Mouse (Mus musculus): ENCODE data around the gene Mapkapk3.
A peak's percentile ranks its signal among the peaks of the same experiment; 100 is the strongest.

The Mapkapk3 gene

GRCm38 (mm10) chr9:107290897-107291296 lies 1.2 kb upstream of the Mapkapk3 start:
- peak; percentile 61 for DNase-seq (ENCODE audit: low read depth, low spot score)

- DNase-seq (ENCODE audit: low read depth, low spot score) = no peak
These were observed 966 bp downstream of the Mapkapk3 start for GRCm38 (mm10) chr9:107288711-107289110.

DNA sequence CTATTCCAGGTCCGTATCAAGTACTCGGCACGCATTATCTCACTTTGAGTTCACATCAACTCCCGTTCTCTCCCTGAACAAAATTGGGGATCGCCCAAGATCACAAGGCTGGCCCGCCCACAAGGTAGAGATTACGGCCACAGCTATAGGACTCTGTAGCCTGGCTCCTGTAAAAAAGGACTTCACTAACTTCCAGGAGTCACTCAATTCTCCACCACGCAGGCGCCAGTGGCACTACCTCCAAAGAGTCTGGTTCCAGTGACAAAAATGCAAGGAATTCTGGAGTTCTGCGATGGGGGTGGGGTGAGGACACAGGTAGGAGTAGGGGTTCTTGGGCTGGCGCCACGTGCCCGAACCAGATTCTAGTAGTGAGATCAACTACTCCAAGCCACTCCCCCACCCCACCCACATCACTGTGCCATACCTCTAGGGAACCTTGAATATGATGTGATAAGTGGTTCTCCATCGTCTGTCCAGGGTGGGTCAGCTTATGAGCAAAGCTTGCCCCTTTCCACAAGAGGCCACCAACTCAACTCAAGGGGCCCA lies 1.5 kb downstream of the Mapkapk3 start:
- DNase-seq (ENCODE audit: low read depth, low spot score) = no peak

- DNase-seq (ENCODE audit: low read depth, low spot score) = no peak
These were observed 2.4 kb downstream of the Mapkapk3 start for GRCm38 (mm10) chr9:107287294-107287693.

DNA sequence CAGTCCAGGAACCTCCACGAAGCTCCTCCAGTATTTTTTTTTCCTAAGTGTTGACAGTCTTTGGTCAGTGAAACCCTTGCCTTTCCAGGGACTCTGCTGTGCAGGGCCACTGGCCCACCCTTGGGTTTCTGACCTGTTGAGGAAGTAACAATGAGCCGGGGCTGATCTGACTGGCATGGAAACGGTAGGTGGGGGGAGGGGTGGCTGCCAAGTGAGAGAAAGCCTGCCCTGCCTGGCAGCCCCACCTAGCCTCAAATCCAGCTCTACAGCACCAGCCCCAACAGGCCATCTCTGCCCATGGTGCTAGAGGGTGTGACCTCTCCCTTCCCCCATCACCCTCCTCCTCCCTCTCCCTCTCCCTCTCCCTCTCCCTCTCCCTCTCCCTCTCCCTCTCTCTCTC lies 4.7 kb downstream of the Mapkapk3 start:
- DNase-seq (ENCODE audit: low read depth, low spot score) = no peak

GRCm38 (mm10) chr9:107282951-107283350 lies 6.7 kb downstream of the Mapkapk3 start:
- no peak for DNase-seq (ENCODE audit: low read depth, low spot score)

DNA sequence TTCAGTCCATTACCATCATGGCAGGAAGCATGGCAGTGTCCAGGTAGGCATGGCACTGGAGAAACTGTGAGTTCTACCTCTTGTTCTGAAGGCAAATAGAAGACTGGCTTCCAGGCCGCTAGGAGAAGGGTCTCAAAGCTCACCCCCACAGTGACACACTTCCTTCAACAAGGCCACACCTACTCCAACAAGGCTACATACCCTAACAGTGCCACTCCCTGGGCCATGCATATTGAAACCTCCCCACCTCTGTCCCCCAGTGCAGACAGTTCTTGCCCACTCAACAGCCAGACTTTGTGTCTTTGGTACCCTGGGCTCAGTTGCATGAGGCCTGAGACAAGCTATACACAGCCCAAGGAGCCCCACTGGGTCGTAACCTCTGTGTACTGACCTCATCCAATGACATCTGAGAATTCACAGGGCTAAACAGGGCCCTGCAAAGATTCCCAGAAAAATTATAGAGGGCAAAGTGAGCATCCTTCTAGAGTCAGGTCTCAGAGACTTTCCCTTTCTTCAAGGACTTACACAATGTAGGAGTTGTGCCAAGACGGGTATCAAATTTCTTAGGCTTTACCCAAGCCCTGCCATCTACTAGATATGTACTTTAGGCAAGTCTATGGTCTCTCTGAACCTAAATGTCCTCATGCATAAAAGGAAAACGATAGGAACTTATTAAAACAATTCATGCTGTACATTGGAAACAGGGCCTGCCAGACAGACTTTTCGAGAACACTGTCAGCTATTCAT lies 8.3 kb downstream of the Mapkapk3 start:
- DNase-seq (ENCODE audit: low read depth, low spot score) = no peak

DNA sequence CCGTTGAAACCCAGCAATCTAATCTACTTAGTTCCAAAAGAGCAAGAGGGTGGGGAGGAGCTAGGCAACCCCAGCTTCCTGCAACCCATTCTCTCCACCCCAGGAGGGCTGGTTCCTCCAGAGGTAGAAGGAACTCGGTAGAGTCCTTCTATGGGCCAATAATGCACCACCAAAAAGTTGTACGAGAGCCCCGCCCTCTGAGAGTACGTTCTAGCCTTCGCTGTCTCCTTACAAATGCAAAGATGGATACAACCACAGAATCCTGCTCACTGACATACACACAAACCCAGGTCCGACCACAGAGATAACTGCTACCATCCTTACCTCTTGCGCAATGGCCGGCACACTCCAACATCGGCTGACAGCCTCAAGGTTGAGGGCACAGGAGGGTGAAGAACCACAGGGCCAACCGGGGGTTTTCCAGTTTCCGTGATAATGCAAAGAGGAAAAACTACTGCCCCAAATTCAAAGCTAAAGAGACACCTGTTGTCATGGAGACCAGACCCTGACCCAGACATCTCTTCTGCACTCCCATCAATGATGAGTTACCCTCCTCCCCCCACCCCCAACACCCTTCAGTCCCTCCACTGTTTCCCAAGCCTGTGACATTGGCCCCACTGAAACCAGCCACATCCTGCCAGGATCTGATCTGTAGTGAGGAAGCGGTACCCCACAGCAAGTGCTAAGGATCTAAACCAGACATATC lies 9.2 kb downstream of the Mapkapk3 start:
- DNase-seq (ENCODE audit: low read depth, low spot score) = no peak

GRCm38 (mm10) chr9:107279378-107280321 lies 10.0 kb downstream of the Mapkapk3 start:
- DNase-seq (ENCODE audit: low read depth, low spot score) = no peak

- no peak for DNase-seq (ENCODE audit: low read depth, low spot score)
These were observed 10.9 kb downstream of the Mapkapk3 start for GRCm38 (mm10) chr9:107278527-107279377.

- DNase-seq (ENCODE audit: low read depth, low spot score) = no peak
These were observed 11.6 kb downstream of the Mapkapk3 start for GRCm38 (mm10) chr9:107278126-107278525.

GRCm38 (mm10) chr9:107277603-107278002 lies 12.1 kb downstream of the Mapkapk3 start:
- no peak for DNase-seq (ENCODE audit: low read depth, low spot score)

GRCm38 (mm10) chr9:107275710-107276109 lies 14.0 kb downstream of the Mapkapk3 start:
- DNase-seq (ENCODE audit: low read depth, low spot score) = no peak

DNA sequence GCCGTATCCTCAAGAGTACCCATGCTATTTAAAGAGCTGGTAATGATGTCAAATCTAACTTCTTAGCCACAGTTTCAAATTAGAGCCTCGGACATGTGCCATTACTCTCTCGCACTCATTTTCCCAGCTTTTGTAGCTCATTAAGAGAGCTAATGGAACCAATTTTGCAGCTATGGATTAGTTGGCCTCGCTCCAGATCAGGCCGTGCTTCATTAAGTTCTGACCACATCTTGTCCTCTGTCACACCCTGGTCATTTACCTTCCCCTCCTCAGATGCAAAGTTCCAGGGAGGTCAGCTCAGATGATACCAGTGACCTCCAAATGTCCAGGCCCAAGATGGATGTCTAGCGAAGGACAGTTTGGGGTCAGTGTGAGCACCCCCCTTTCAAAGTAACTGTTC lies 14.9 kb downstream of the Mapkapk3 start:
- DNase-seq (ENCODE audit: low read depth, low spot score) = no peak

DNA sequence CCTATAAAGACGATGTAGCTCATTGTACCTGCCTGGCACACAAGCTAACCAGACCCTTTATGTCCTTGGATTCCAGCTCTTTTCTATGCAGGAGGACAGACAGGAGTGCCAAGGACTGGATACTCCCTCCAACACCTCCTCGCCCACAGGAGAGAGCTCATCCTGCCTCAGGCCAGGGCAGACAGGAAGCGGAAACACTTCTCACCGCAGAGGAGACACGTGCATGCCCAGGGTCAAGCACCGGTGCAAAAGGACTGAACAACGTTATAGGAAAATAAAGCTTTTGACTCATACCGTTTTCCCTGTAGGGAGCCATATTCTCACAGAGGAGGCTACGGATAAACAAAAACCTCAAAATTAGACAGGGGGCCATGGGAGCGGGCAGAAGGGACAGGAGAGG lies 16.5 kb downstream of the Mapkapk3 start:
- no peak for DNase-seq (ENCODE audit: low read depth, low spot score)

DNA sequence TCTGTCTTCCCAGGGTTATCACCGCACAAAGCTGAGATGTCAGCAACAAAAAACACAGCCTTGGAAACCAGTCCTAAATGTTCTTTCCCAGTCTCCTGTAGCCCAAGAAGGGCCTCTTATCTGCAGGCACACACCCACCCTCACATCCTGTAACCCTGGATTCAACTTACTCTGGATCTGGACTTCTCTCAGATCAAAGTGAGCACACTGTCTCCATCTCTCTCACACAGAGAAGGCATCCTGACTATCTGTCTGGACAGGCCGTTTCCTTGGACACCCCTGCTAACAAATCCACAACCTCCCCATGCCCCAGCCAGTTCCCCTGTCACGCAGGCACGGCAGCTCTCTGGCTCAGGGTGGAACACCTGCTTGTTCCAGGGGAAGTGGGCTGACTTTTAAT lies 17.4 kb downstream of the Mapkapk3 start:
- DNase-seq (ENCODE audit: low read depth, low spot score) = no peak

DNA sequence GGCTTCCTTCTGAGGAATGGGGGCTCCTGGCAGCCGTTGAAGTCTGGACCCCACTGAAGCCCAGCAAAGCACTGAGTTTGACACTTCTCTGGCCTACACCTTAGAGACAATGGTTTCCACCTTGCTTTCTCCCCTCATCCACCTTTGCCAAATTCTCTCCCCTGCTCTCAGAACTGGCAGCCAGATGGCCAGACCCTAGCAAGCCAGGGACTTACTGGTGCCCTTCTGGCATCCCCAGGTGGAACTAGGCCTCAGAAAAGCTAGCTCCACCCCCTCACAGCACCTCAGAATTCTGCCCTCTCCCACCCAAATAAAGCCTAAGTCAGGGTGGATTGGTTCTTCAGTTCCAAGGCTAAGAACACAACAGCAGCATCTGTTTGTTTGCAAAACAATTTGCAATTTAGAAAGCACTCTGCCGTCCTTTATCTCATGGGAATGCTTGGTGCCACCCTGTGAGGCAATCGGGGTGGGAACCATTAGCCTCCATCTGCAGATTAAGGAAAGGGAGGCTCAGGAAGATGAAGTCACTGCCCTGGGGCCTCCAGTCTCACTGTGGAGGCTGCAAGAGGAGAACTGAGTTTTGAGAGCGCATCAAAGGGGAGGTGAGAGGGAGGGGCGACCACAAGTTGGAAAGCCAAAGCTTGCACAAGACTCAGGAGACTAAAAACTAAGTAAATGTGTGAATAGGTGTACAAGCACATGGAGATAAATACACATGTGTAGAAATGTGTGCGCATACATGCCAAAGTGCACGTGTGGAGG lies 18.3 kb downstream of the Mapkapk3 start:
- DNase-seq (ENCODE audit: low read depth, low spot score) = no peak

DNA sequence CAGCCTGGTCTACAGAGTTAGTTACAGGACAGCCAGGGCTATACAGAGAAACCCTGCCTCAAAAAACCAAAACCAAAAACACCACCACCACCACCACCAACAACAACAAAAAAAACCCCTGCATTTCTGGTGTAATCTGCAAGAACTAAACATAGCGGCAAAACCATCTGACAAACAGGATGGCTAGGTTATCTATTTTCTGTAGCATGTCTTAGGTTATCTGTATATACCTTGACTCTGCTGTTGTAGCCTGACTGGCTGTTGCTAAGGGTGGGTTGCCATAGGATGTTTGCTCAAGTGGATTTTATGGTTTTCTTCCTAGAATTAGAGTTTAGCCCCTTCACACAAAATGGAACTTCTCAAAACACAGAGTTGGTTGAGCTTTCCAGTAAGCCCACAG lies 19.9 kb downstream of the Mapkapk3 start:
- DNase-seq (ENCODE audit: low read depth, low spot score) = no peak

GRCm38 (mm10) chr9:107267721-107268402 lies 21.8 kb downstream of the Mapkapk3 start:
- DNase-seq (ENCODE audit: low read depth, low spot score) = no peak

DNA sequence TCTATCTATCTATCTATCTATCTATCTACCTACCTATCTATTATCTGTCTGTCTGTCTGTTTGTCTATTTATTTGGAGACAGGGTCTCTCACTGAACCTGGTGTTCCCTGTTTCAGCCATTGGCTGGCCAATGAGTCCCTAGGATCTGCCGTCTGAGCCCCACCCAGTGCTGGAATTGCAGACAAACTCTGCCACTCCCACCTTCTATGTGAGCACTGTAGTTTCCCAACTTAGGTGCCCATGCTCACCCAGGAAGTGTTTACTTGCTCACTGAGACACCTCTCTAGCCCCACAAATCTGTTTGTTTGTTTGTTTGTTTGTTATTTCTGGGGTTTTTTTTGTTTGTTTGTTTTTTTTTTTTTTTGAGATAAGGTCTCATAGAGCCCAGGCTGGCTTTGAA lies 22.6 kb downstream of the Mapkapk3 start:
- no peak for DNase-seq (ENCODE audit: low read depth, low spot score)

All from retina, postnatal 7 days (tissue).